Mouse (Mus musculus) MN1 (cell line): ENCODE measurements around the gene Olfr1179.
"Not testable (repeated sequence)": the region's sequence is repeated elsewhere in the genome, so short reads cannot be mapped to it uniquely, and the experiment has no call there.

Experiments
- DNase-seq: peaks from one replicate; pipeline ENCODE4 v3.0.0-alpha.2; 2016; ENCODE audit warnings: low spot score

Gene Olfr1179

GRCm38 (mm10) chr2:88406353-88406752 lies at the start of gene Olfr1179:
TSS of gene Olfr1179 (minus strand) at chr2:88406453.
- DNase-seq: no peak

GRCm38 (mm10) chr2:88454567-88454966 lies 48.3 kb upstream of the Olfr1179 start, which contains the start of gene Olfr1183:
TSS of gene Olfr1183 (plus strand) at chr2:88454867.
- not testable (repeated sequence) for DNase-seq

- no peak for DNase-seq
Measured at GRCm38 (mm10) chr2:88449031-88449430, 42.8 kb upstream of the Olfr1179 start, which contains the start of gene Gm13757. TSS of gene Gm13757 (minus strand) at chr2:88449131.

- no peak for DNase-seq
Measured at GRCm38 (mm10) chr2:88426071-88426470, 19.8 kb upstream of the Olfr1179 start, which contains the start of gene Olfr1181. TSS of gene Olfr1181 (minus strand) at chr2:88426171.

- DNase-seq: no peak
Measured at GRCm38 (mm10) chr2:88419051-88419450, 12.8 kb upstream of the Olfr1179 start, which contains the start of gene Olfr1180. TSS of gene Olfr1180 (minus strand) at chr2:88419151.

GRCm38 (mm10) chr2:88386762-88387161 lies 19.5 kb downstream of the Olfr1179 start, which contains the start of gene Olfr1178:
TSS of gene Olfr1178 (plus strand) at chr2:88387062.
- DNase-seq: no peak

- DNase-seq: peak; percentile 19
Measured at GRCm38 (mm10) chr2:88356304-88356703, 49.9 kb downstream of the Olfr1179 start.
